ENCODE assay signal across 8 mouse cellular contexts in the genomic region with DNA sequence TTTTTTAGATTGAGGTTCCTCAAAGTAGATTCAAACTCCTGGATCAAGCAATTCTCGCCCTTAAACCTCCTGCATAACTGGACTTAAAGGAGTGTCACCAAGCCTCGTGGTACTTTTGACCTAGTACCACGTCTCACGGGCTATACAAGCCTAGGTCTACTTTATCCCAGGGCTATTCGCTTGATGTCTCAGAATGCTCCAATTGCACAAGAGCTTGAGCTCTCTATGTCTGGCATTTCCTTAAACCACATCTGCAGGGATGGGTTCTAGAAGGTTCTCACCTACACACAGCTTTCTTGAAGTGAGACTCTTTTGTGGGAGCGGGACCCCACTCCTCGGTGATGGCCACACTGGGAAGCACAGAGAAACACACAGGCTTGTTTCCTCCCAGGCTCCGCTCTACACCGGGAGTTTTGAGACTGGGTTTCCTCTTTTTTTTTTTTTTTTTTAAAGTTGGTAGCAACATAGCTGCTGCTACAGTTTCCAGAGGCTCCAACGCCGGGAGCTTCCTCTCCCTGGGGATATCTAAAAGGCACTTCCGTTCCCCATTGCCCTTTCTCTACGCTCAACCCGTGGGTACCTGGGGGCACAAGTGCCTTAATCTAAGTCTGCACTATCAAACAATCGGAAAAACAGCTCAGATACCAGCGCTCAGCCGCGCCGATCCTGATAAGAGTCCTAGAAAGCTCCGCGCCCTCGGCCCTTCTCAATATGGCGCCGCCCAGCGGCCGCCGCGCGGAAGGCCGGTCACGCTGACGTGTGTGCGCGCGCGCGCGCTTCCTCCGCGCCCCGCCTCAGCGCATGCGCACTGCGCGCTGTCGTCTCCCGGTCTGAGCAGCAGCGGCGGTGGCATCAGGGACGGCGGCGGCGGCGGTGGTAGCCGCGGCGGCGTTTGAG. TPM values are rescaled to one million over a fixed set of nuclear protein-coding genes. Genes with fewer than 3 reads are reported as not detected.
DNase-seq lines count a peak whose midpoint lies in the region; ATAC-seq lines count a peak whose summit lies in the region.

A gene (plus strand): TSS at position 802 of the 897 bp plus-strand sequence.

- H3K4me1 ChIP-seq in hindbrain, embryonic 11.5 days (replicated peaks; ENCODE audit: control insufficient read depth, insufficient read depth, low read length): 0 out of 2 replicates have a peak, but pooled peaks cover 2% of the 10 kb centered on the region

- peak within 1 kb of the TSS; percentile 67 for H3K27ac ChIP-seq in hindbrain, embryonic 11.5 days (ENCODE audit: low read depth, low read length)

- no peaks in the 10 kb centered on the region for H3K27me3 ChIP-seq in hindbrain, embryonic 11.5 days (ENCODE audit: control insufficient read depth, insufficient read depth, low read length)

- no peaks in the 10 kb centered on the region for H3K9me3 ChIP-seq in hindbrain, embryonic 11.5 days (ENCODE audit: control insufficient read depth, low read length)

- H3K4me3 ChIP-seq in hindbrain, embryonic 11.5 days (ENCODE audit: low read depth, low read length): peak within 1 kb of the TSS; percentile 93

- H3K4me2 ChIP-seq in hindbrain, embryonic 11.5 days (replicated peaks; ENCODE audit: low read depth, low read length): peak within 1 kb of the TSS; percentile 69

- H3K9ac ChIP-seq in hindbrain, embryonic 11.5 days (ENCODE audit: low read depth, low read length): peak within 1 kb of the TSS; percentile 91

- 10% methylated on average over 54 of the region's 58 CpGs for WGBS in hindbrain, embryonic 11.5 days

- peak; percentile 89 for ATAC-seq in hindbrain, embryonic 11.5 days (ENCODE audit: low FRiP score)

- H3K36me3 ChIP-seq in hindbrain, embryonic 11.5 days (ENCODE audit: control insufficient read depth, insufficient read depth, low read length): no peaks in the 10 kb centered on the region

- DNase-seq in MN1 (ENCODE audit: low spot score): peak; percentile 99
- peak; percentile 94 for DNase-seq in cerebellum, adult 9-10 months
- peak; percentile 77 to 95 for DNase-seq in frontal cortex, adult 2 months (ENCODE audit: extremely low spot score in 1 of 2, low spot score in 1 of 2)
- DNase-seq in hindbrain, embryonic 11.5 days (ENCODE audit: low spot score): peak; percentile 99
- DNase-seq in layer of hippocampus, postnatal 10 days (ENCODE audit: low spot score in 2 of 2): peak; percentile 95 to 98
- DNase-seq in lung, postnatal 10 days: peak; percentile 94
- peak; percentile 96 for DNase-seq in ovary, postnatal 36 days (ENCODE audit: low spot score)
- DNase-seq in thymus, postnatal 25 days: peak; percentile 97

RNA-seq across cellular contexts. Expression of the gene that starts here (rescaled TPM):
- polyA plus RNA-seq in frontal cortex, adult 2 months (2012; rRNA removed): 20.9 and 21.0 TPM in 2 replicates
- 21.9 and 24.8 TPM in 2 replicates for polyA plus RNA-seq in hindbrain, embryonic 11.5 days (2014; fragmentation: Nextera tagmentation; extraction: Ambion mirVana)
- 10 to 100 TPM; 28.6 to 33.0 TPM for total RNA-seq in layer of hippocampus, postnatal 10 days (2021)

Comparison
In these comparisons a context has a peak if more than half of its experiments do, and no peak if none do; other contexts are left out.
1. Peak in every context shown above with its lines: DNase-seq, ATAC-seq, H3K4me3 ChIP-seq and H3K27ac ChIP-seq.